Mouse (Mus musculus) Patski (cell line): Measurements from ENCODE around the gene Dcaf10. TPM values are rescaled to one million over a fixed set of nuclear protein-coding genes. Genes with fewer than 3 reads are reported as not detected.
A peak's percentile ranks its signal among the peaks of the same experiment; 100 is the strongest.

Experiments
- ATAC-seq: fragments of 100-300 bp; one replicate; pipeline ENCODE4 v1.8.0; 2021
- CTCF ChIA-PET: fragments of 350-600 bp; sonication (Branson Sonifier 250); formaldehyde crosslinking; loops from one replicate; lab custom pipeline; 2022; ENCODE audit warnings: inconsistent platforms; lab: Charles Lee
- POLR2A ChIA-PET: fragments of 350-600 bp; sonication (Branson Sonifier 250); formaldehyde crosslinking; loops from one replicate; lab custom pipeline; 2022; ENCODE audit warnings: antibody characterized with exemption, inconsistent platforms; lab: Charles Lee
- DNase-seq: peaks from one replicate; pipeline ENCODE4 v3.0.0-alpha.2; 2011; ENCODE audit warnings: low read depth, low spot score
- H3K27me3 ChIP-seq: fragments of 371-371 bp; one replicate; pipeline ENCODE4 v1.5.1; 2021
- CTCF ChIP-seq: fragments of 100-300 bp; IDR thresholded peaks from one replicate; pipeline ENCODE4 v1.5.1; 2021
- in situ Hi-C: fragments of 300-500 bp; cut with MboI; formaldehyde crosslinking; loops from 3 replicates; pipeline ENCODE4 v1.11.1; 2018; ENCODE audit warnings: low pct_unique_long_range_greater_than_20kb, mixed read lengths
- polyA plus RNA-seq: library from polyadenylated mRNA; unstranded; gene quantifications from one replicate; pipeline ENCODE4 v1.2.3, GENCODE M21; 2021

The Dcaf10 gene
- polyA plus RNA-seq, 1 experiment from 2014 or later, result 10.8 TPM

GRCm38 (mm10) chr4:45418229-45418950, 76.5 kb downstream of the Dcaf10 start:
- in situ Hi-C loops, result loop anchor here (5.0 to 25.0 kb wide), 4 partner anchors 74 to 436 kb away; partner anchors contain the start of gene Aldh1b1
- ATAC-seq (peak; percentile 49), DNase-seq (no peak)
- H3K27me3 ChIP-seq, result no peaks in the 10 kb centered on the region
- ChIA-PET POLR2A (interaction anchor here (0.7 to 1.1 kb wide), 8 partner anchors 17 to 492 kb away, joined by 3 to 5 read pairs (median 4); no protein-coding TSS in a partner anchor), CTCF (interaction anchor here (0.6 to 1.4 kb wide), 13 partner anchors 65 to 352 kb away, joined by 3 to 5 read pairs (median 3); no protein-coding TSS in a partner anchor)
- no peak for TF ChIP-seq CTCF

GRCm38 (mm10) chr4:45419051-45419450, 77.2 kb downstream of the Dcaf10 start:
- no peak for TF ChIP-seq CTCF
- in situ Hi-C loops, result loop anchor here (5.0 to 25.0 kb wide), 4 partner anchors 73 to 436 kb away; partner anchors contain the start of gene Aldh1b1
- ChIA-PET POLR2A (interaction anchor here (0.9 to 1.1 kb wide), 4 partner anchors 76 to 112 kb away, joined by 3 to 5 read pairs (median 4); no protein-coding TSS in a partner anchor), CTCF (interaction anchor here (0.6 to 1.4 kb wide), 9 partner anchors 65 to 351 kb away, joined by 3 to 5 read pairs (median 3); no protein-coding TSS in a partner anchor)
- ATAC-seq (no peak), DNase-seq (no peak)
- H3K27me3 ChIP-seq, result no peaks in the 10 kb centered on the region

GRCm38 (mm10) chr4:45420733-45421132, 78.8 kb downstream of the Dcaf10 start:
- CTCF ChIA-PET, result no interaction called here
- in situ Hi-C loops, result loop anchor here (25.0 kb wide), 1 partner anchor 367 kb away; the partner anchor contains the start of gene Aldh1b1
- POLR2A ChIA-PET, result interaction anchor here (0.6 to 1.0 kb wide), 4 partner anchors 67 to 338 kb away, joined by 3 read pairs; no protein-coding TSS in a partner anchor
- H3K27me3 ChIP-seq, result no peaks in the 10 kb centered on the region
- no peak for TF ChIP-seq CTCF
- DNase-seq, result no peak
- ATAC-seq, result no peak

GRCm38 (mm10) chr4:45421519-45422260, 79.8 kb downstream of the Dcaf10 start:
- in situ Hi-C loops, result loop anchor here (25.0 kb wide), 1 partner anchor 366 kb away; the partner anchor contains the start of gene Aldh1b1
- CTCF ChIA-PET, result no interaction called here
- DNase-seq, result no peak
- no peak for ATAC-seq
- POLR2A ChIA-PET, result no interaction called here
- no peaks in the 10 kb centered on the region for H3K27me3 ChIP-seq
- no peak for TF ChIP-seq CTCF

GRCm38 (mm10) chr4:45422640-45423039, 80.7 kb downstream of the Dcaf10 start:
- H3K27me3 ChIP-seq, result no peaks in the 10 kb centered on the region
- in situ Hi-C loops, result loop anchor here (25.0 kb wide), 1 partner anchor 365 kb away; the partner anchor contains the start of gene Aldh1b1
- no peak for DNase-seq
- ATAC-seq, result no peak
- no peak for TF ChIP-seq CTCF
- CTCF ChIA-PET, result interaction anchor here (1.0 kb wide), 1 partner anchor 187 kb away, joined by 3 read pairs; no protein-coding TSS in a partner anchor
- POLR2A ChIA-PET, result no interaction called here

- H3K27me3 ChIP-seq, result no peaks in the 10 kb centered on the region
- ATAC-seq, result no peak
- CTCF ChIA-PET, result no interaction called here
- DNase-seq, result no peak
- POLR2A ChIA-PET, result no interaction called here
- in situ Hi-C loops, result loop anchor here (25.0 kb wide), 1 partner anchor 364 kb away; the partner anchor contains the start of gene Aldh1b1
- no peak for TF ChIP-seq CTCF
Observed at GRCm38 (mm10) chr4:45423406-45423805, 81.5 kb downstream of the Dcaf10 start.

GRCm38 (mm10) chr4:45426724-45427457, 85.0 kb downstream of the Dcaf10 start:
- ATAC-seq (no peak), DNase-seq (no peak)
- ChIA-PET POLR2A (no interaction called here), CTCF (no interaction called here)
- no peaks in the 10 kb centered on the region for H3K27me3 ChIP-seq
- no peak for TF ChIP-seq CTCF
- in situ Hi-C loops, result loop anchor here (5.0 kb wide), 1 partner anchor 100 kb away; no protein-coding TSS in a partner anchor

Other genes with a start within 250 kb of the Dcaf10 start
- gene Tomm5, start 234.0 kb upstream of the Dcaf10 start, polyA plus RNA-seq, result 84.9 TPM
- 0.04 TPM for gene Frmpd1, start 157.2 kb upstream of the Dcaf10 start, polyA plus RNA-seq
- gene Trmt10b, start 45.0 kb upstream of the Dcaf10 start, polyA plus RNA-seq, result 11.3 TPM
- 19.4 TPM for gene Exosc3, start 631 bp downstream of the Dcaf10 start, polyA plus RNA-seq
- gene Slc25a51, start 66.7 kb downstream of the Dcaf10 start, polyA plus RNA-seq, result 38.6 TPM
- gene Shb, start 190.4 kb downstream of the Dcaf10 start, polyA plus RNA-seq, result 71.9 TPM